ENCODE assay signal across 9 mouse cellular contexts in the genomic region with DNA sequence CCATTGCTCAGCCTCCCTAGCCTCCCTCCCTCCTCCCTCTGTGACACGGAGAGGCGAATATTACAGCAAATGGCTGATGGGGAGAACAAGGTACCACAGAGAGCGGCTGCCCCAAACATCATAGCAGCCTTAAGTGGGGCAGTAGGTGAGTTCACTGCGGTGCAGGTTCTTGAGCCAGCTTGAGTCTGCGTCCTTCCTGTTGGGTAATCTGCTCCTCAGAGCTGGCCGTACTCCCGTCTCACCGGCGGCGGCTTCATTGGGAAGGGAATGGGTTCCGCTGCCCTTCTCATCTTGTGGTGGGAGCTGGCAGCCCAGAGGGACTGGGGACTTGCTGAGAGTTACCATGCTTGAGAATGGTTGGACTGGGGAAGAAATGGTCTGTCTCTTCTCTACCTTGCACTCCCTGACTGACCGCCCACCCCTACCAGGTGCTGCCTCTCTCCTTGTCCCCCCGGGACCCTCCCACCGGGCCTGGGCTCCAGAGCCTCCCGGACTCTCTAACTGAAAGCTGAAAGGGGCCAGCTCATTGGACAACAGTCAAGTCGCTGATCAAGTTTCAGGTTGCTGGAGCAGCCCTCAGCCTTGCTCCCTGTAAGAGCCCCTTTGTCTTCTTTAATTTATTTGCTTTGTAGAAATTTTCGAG. TPM values are rescaled to one million over a fixed set of nuclear protein-coding genes. Genes with fewer than 3 reads are reported as not detected.
DNase-seq lines count a peak whose midpoint lies in the region; ATAC-seq and TF ChIP-seq lines count a peak whose summit lies in the region.
"Had no signal": no experiment of that assay in that cellular context is flagged by ENCODE, and none has a peak within 500 bp of the region (broad histone marks: within the 10 kb centered on the region; RNA-seq: fewer than 3 reads in every experiment).

No protein-coding gene starts in this region.

- peak overlapping the region; percentile 63; the same call in 1 of the 2 replicates for H3K27ac ChIP-seq in forebrain, embryonic 10.5 days
- no peak overlapping the region for H3K27ac ChIP-seq in forebrain, embryonic 14.5 days (ENCODE audit: low read depth, low read length)
- no peak overlapping the region for H3K27ac ChIP-seq in midbrain, embryonic 10.5 days (replicated peaks)
- no peak overlapping the region for H3K27ac ChIP-seq in midbrain, embryonic 15.5 days
- H3K27ac ChIP-seq in limb, embryonic 13.5 days = peak overlapping the region; percentile 72
- peak overlapping the region; percentile 62 for H3K27ac ChIP-seq in stomach, embryonic 16.5 days (ENCODE audit: low read length)
- H3K27ac ChIP-seq in left cerebral cortex, adult 2 months = no peak overlapping the region

- no peaks in the 10 kb centered on the region for H3K9me3 ChIP-seq in forebrain, embryonic 10.5 days
- no peaks in the 10 kb centered on the region for H3K9me3 ChIP-seq in forebrain, embryonic 14.5 days (replicated peaks; ENCODE audit: control insufficient read depth, low read length)
- no peaks in the 10 kb centered on the region for H3K9me3 ChIP-seq in midbrain, embryonic 10.5 days (replicated peaks)
- no peaks in the 10 kb centered on the region for H3K9me3 ChIP-seq in midbrain, embryonic 15.5 days
- H3K9me3 ChIP-seq in limb, embryonic 13.5 days = no peaks in the 10 kb centered on the region
- H3K9me3 ChIP-seq in stomach, embryonic 16.5 days (replicated peaks; ENCODE audit: control insufficient read depth, low read length) = no peaks in the 10 kb centered on the region

- peaks cover 56% of the 10 kb centered on the region for H3K4me1 ChIP-seq in forebrain, embryonic 10.5 days
- H3K4me1 ChIP-seq in forebrain, embryonic 14.5 days (ENCODE audit: control insufficient read depth, insufficient read depth, low read length) = peaks cover 30% of the 10 kb centered on the region
- peaks cover 50% of the 10 kb centered on the region for H3K4me1 ChIP-seq in midbrain, embryonic 10.5 days
- peaks cover 31% of the 10 kb centered on the region for H3K4me1 ChIP-seq in midbrain, embryonic 15.5 days
- peaks cover 64% of the 10 kb centered on the region for H3K4me1 ChIP-seq in limb, embryonic 13.5 days
- H3K4me1 ChIP-seq in stomach, embryonic 16.5 days (ENCODE audit: control insufficient read depth, insufficient read depth, low read length) = peaks cover 42% of the 10 kb centered on the region

- H3K9ac ChIP-seq in forebrain, embryonic 14.5 days (ENCODE audit: low read length) = no peak overlapping the region
- no peak overlapping the region for H3K9ac ChIP-seq in midbrain, embryonic 15.5 days
- peak overlapping the region; percentile 25; the same call in 1 of the 2 replicates for H3K9ac ChIP-seq in limb, embryonic 13.5 days
- peak overlapping the region; percentile 52 for H3K9ac ChIP-seq in stomach, embryonic 16.5 days (ENCODE audit: low read length)

- DNase-seq in forebrain, embryonic 10.5 days (ENCODE audit: extremely low spot score, low spot score) = peak; percentile 47
- no peak for DNase-seq in forebrain, embryonic 14.5 days (ENCODE audit: low spot score)
- DNase-seq in midbrain, embryonic 10.5 days (ENCODE audit: low spot score) = no peak
- DNase-seq in left cerebral cortex, adult 2 months (ENCODE audit: extremely low spot score in 1 of 2, low spot score in 2 of 2) = no peak
- DNase-seq in spleen, postnatal 36 days (ENCODE audit: low spot score in 2 of 2) = no peak
- DNase-seq: cerebellum, adult 8-10 months had no signal

- no peak for TF ChIP-seq CTCF in left cerebral cortex, adult 2 months (IDR thresholded peaks at IDR 0.05)

- H3K27me3 ChIP-seq in forebrain, embryonic 10.5 days (ENCODE audit: poor library complexity, severe bottlenecking) = peaks cover 44% of the 10 kb centered on the region
- H3K27me3 ChIP-seq in forebrain, embryonic 14.5 days (replicated peaks; ENCODE audit: control insufficient read depth, insufficient read depth, low read length) = 0 out of 2 replicates have a peak, but pooled peaks cover 3% of the 10 kb centered on the region
- H3K27me3 ChIP-seq in midbrain, embryonic 10.5 days (ENCODE audit: low read depth, poor library complexity, severe bottlenecking) = peaks cover 38% of the 10 kb centered on the region
- 0 out of 2 replicates have a peak, but pooled peaks cover 4% of the 10 kb centered on the region for H3K27me3 ChIP-seq in midbrain, embryonic 15.5 days (replicated peaks)
- no peaks in the 10 kb centered on the region for H3K27me3 ChIP-seq in limb, embryonic 13.5 days
- H3K27me3 ChIP-seq in stomach, embryonic 16.5 days (ENCODE audit: control insufficient read depth, insufficient read depth, low read length) = no peaks in the 10 kb centered on the region

- ATAC-seq in forebrain, embryonic 14.5 days = no peak
- no peak for ATAC-seq in midbrain, embryonic 15.5 days (replicated peaks)
- peak; percentile 66 for ATAC-seq in limb, embryonic 13.5 days (ENCODE audit: low FRiP score, low read depth)
- ATAC-seq in stomach, embryonic 16.5 days (ENCODE audit: insufficient read depth, low FRiP score) = peak; percentile 52; the same call in 1 of the 2 replicates

- intact Hi-C loops in left cerebral cortex, adult 2 months (cut with DNase I) = no loop called here

- H3K4me3 ChIP-seq in forebrain, embryonic 10.5 days = peak overlapping the region; percentile 42
- H3K4me3 ChIP-seq in forebrain, embryonic 14.5 days (ENCODE audit: low read depth, low read length) = no peak overlapping the region
- peak overlapping the region; percentile 32 for H3K4me3 ChIP-seq in midbrain, embryonic 10.5 days
- no peak overlapping the region for H3K4me3 ChIP-seq in midbrain, embryonic 15.5 days
- H3K4me3 ChIP-seq in limb, embryonic 13.5 days = peak overlapping the region; percentile 22
- peak overlapping the region; percentile 21 for H3K4me3 ChIP-seq in stomach, embryonic 16.5 days (replicated peaks; ENCODE audit: low read length)
- no peak overlapping the region for H3K4me3 ChIP-seq in left cerebral cortex, adult 2 months

- no peaks in the 10 kb centered on the region for H3K36me3 ChIP-seq in forebrain, embryonic 10.5 days (replicated peaks)
- H3K36me3 ChIP-seq in forebrain, embryonic 14.5 days (ENCODE audit: control insufficient read depth, insufficient read depth, low read length) = no peaks in the 10 kb centered on the region
- H3K36me3 ChIP-seq in midbrain, embryonic 10.5 days = no peaks in the 10 kb centered on the region
- no peaks in the 10 kb centered on the region for H3K36me3 ChIP-seq in midbrain, embryonic 15.5 days (replicated peaks)
- 0 out of 2 replicates have a peak, but pooled peaks cover under 1% of the 10 kb centered on the region for H3K36me3 ChIP-seq in limb, embryonic 13.5 days
- H3K36me3 ChIP-seq in stomach, embryonic 16.5 days (ENCODE audit: control insufficient read depth, insufficient read depth, low read length) = no peaks in the 10 kb centered on the region

- 5% methylated on average over 17 of the region's 17 CpGs for WGBS in forebrain, embryonic 10.5 days
- WGBS in forebrain, embryonic 14.5 days = 5% methylated on average over 17 of the region's 17 CpGs
- WGBS in midbrain, embryonic 10.5 days = 4% methylated on average over 17 of the region's 17 CpGs
- WGBS in midbrain, embryonic 15.5 days = 16% methylated on average over 17 of the region's 17 CpGs
- WGBS in limb, embryonic 13.5 days = 6% methylated on average over 16 of the region's 17 CpGs
- WGBS in stomach, embryonic 16.5 days = 12% methylated on average over 17 of the region's 17 CpGs

- H3K4me2 ChIP-seq in forebrain, embryonic 14.5 days (ENCODE audit: low read length) = no peak overlapping the region
- H3K4me2 ChIP-seq in midbrain, embryonic 15.5 days = no peak overlapping the region
- H3K4me2 ChIP-seq in limb, embryonic 13.5 days (replicated peaks) = peak overlapping the region; percentile 57
- H3K4me2 ChIP-seq in stomach, embryonic 16.5 days (ENCODE audit: low read depth, low read length) = peak overlapping the region; percentile 42

RNA-seq across cellular contexts. Expression of gene Asap3, which starts 14.1 kb away (rescaled TPM):
- polyA plus RNA-seq in forebrain, embryonic 10.5 days (2016; fragmentation: Nextera tagmentation; extraction: Ambion mirVana) = 4.7 and 5.2 TPM in 2 replicates
- polyA plus RNA-seq in forebrain, embryonic 14.5 days (2014; fragmentation: Nextera tagmentation; extraction: Ambion mirVana) = 1.6 and 2.4 TPM in 2 replicates
- polyA plus RNA-seq in midbrain, embryonic 10.5 days (2016; fragmentation: Nextera tagmentation; extraction: Ambion mirVana) = 6.0 and 7.1 TPM in 2 replicates
- 5.1 and 5.2 TPM in 2 replicates for polyA plus RNA-seq in midbrain, embryonic 15.5 days (2015; fragmentation: Nextera tagmentation; extraction: Ambion mirVana)
- polyA plus RNA-seq in limb, embryonic 13.5 days (2015; fragmentation: Nextera tagmentation; extraction: Ambion mirVana) = 15.1 and 16.4 TPM in 2 replicates
- 7.0 and 7.1 TPM in 2 replicates for polyA plus RNA-seq in stomach, embryonic 16.5 days (2015; fragmentation: Nextera tagmentation; extraction: Ambion mirVana)
- 1 to 10 TPM; 2.2 to 2.4 TPM for total RNA-seq in left cerebral cortex, adult 2 months (2021)

RNA-seq across cellular contexts. Expression of gene Tcea3, which starts 27.3 kb away (rescaled TPM):
- 0.49 and 0.77 TPM in 2 replicates for polyA plus RNA-seq in forebrain, embryonic 10.5 days (2016; fragmentation: Nextera tagmentation; extraction: Ambion mirVana)
- 0.60 and 1.2 TPM in 2 replicates for polyA plus RNA-seq in forebrain, embryonic 14.5 days (2014; fragmentation: Nextera tagmentation; extraction: Ambion mirVana)
- 0.79 and 0.81 TPM in 2 replicates for polyA plus RNA-seq in midbrain, embryonic 10.5 days (2016; fragmentation: Nextera tagmentation; extraction: Ambion mirVana)
- 1.4 and 1.8 TPM in 2 replicates for polyA plus RNA-seq in midbrain, embryonic 15.5 days (2015; fragmentation: Nextera tagmentation; extraction: Ambion mirVana)
- polyA plus RNA-seq in limb, embryonic 13.5 days (2015; fragmentation: Nextera tagmentation; extraction: Ambion mirVana) = 8.1 and 9.0 TPM in 2 replicates
- 23.9 and 29.1 TPM in 2 replicates for polyA plus RNA-seq in stomach, embryonic 16.5 days (2015; fragmentation: Nextera tagmentation; extraction: Ambion mirVana)
- total RNA-seq in left cerebral cortex, adult 2 months (2021) = under 1 TPM; 0.68 to 0.93 TPM

RNA-seq across cellular contexts. Expression of gene E2f2, which starts 48.1 kb away (rescaled TPM):
- polyA plus RNA-seq in forebrain, embryonic 10.5 days (2016; fragmentation: Nextera tagmentation; extraction: Ambion mirVana) = 10.3 and 11.4 TPM in 2 replicates
- 4.5 and 5.5 TPM in 2 replicates for polyA plus RNA-seq in forebrain, embryonic 14.5 days (2014; fragmentation: Nextera tagmentation; extraction: Ambion mirVana)
- 10.3 and 10.8 TPM in 2 replicates for polyA plus RNA-seq in midbrain, embryonic 10.5 days (2016; fragmentation: Nextera tagmentation; extraction: Ambion mirVana)
- polyA plus RNA-seq in midbrain, embryonic 15.5 days (2015; fragmentation: Nextera tagmentation; extraction: Ambion mirVana) = 2.2 and 2.3 TPM in 2 replicates
- 7.9 and 8.7 TPM in 2 replicates for polyA plus RNA-seq in limb, embryonic 13.5 days (2015; fragmentation: Nextera tagmentation; extraction: Ambion mirVana)
- polyA plus RNA-seq in stomach, embryonic 16.5 days (2015; fragmentation: Nextera tagmentation; extraction: Ambion mirVana) = 7.7 and 9.3 TPM in 2 replicates
- total RNA-seq in left cerebral cortex, adult 2 months (2021) = 1 to 10 TPM in 1 of 2 experiments, under 1 TPM in 1; 0.36 to 1.3 TPM

Comparison
In these comparisons a context has a peak if more than half of its experiments do, and no peak if none do; other contexts are left out.
1. H3K27ac ChIP-seq: peak in forebrain, embryonic 10.5 days (single experiment), limb, embryonic 13.5 days (single experiment) and stomach, embryonic 16.5 days (single experiment); none in forebrain, embryonic 14.5 days (single experiment), midbrain, embryonic 10.5 days (single experiment), midbrain, embryonic 15.5 days (single experiment) and left cerebral cortex, adult 2 months (single experiment).
2. H3K4me3 ChIP-seq: peak in forebrain, embryonic 10.5 days (single experiment), midbrain, embryonic 10.5 days (single experiment), limb, embryonic 13.5 days (single experiment) and stomach, embryonic 16.5 days (single experiment); none in forebrain, embryonic 14.5 days (single experiment), midbrain, embryonic 15.5 days (single experiment) and left cerebral cortex, adult 2 months (single experiment).
3. ATAC-seq: peak in limb, embryonic 13.5 days (single experiment) and stomach, embryonic 16.5 days (single experiment); none in forebrain, embryonic 14.5 days (single experiment) and midbrain, embryonic 15.5 days (single experiment).
4. H3K4me2 ChIP-seq: peak in limb, embryonic 13.5 days (single experiment) and stomach, embryonic 16.5 days (single experiment); none in forebrain, embryonic 14.5 days (single experiment) and midbrain, embryonic 15.5 days (single experiment).
5. H3K9ac ChIP-seq: peak in limb, embryonic 13.5 days (single experiment) and stomach, embryonic 16.5 days (single experiment); none in forebrain, embryonic 14.5 days (single experiment) and midbrain, embryonic 15.5 days (single experiment).